Mouse (Mus musculus) regulatory T cell (primary cell): Measurements from ENCODE around the gene Sesn1.
"Not testable (repeated sequence)": the region's sequence is repeated elsewhere in the genome, so short reads cannot be mapped to it uniquely, and the experiment has no call there.

Source experiments
- in situ Hi-C: fragments of 300-600 bp; cut with MboI, MseI; formaldehyde crosslinking; loops from one replicate; pipeline ENCODE4 v1.15.1; 2025; ENCODE audit warnings: high pct_unique_total_duplicates

Sesn1 gene

DNA sequence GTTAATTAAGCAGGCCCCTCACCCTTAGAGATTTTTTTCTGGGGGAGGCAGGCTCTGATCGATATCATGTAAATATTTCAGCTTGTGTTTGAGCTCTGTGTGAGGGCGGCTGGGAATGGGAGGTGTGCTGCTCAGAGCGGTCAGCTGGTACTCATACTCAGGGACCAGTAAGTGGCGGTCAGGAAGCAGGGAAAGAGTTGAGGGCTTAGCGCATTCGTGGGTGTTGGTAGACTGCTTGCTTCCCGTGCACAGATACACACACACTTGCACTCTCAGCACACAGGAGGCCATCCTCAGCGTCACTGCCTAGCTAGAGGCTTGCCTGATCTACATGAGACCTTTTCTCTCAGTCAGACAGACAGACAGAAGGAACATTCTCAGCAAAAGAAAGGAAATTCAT lies 91.7 kb downstream of the Sesn1 start:
- in situ Hi-C loops = no loop called here

DNA sequence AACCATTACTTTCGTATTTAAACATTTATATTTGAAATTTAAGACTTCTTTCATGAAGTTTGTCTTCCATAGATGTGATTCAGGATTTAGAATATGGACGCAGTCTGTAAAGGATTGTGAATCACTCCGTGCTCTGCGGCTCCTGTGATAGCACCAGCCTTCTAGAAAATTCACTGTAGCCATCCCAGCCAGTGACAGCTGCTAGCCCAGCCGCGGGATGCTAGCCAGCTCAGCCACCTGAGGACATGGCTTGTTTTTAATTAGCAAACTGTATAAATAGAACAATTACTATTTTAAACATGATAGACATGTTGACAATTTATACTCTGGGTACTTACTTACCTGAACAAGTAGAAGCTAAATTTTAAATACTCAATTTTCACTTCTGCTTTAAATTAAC lies 92.1 kb downstream of the Sesn1 start:
- in situ Hi-C loops = no loop called here

DNA sequence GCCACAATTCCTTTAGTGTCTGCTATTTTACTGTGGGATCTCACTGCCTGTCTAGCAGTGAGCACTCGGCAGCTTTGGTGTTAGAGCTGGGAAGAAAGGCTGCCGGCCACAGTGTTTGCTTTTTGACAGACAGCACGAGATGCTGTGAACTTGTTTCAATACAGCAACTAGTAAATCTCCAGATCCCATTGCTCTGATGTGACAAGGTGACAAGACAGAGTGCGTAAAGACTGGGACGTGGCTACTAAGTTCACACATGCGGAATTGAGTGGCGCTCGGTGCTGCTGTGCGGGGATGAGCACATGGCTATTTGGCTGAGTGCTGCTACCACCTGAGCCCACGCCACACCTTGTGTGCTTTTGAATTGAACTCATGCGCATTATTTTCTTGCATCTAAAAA lies 97.7 kb downstream of the Sesn1 start:
- in situ Hi-C loops = no loop called here

DNA sequence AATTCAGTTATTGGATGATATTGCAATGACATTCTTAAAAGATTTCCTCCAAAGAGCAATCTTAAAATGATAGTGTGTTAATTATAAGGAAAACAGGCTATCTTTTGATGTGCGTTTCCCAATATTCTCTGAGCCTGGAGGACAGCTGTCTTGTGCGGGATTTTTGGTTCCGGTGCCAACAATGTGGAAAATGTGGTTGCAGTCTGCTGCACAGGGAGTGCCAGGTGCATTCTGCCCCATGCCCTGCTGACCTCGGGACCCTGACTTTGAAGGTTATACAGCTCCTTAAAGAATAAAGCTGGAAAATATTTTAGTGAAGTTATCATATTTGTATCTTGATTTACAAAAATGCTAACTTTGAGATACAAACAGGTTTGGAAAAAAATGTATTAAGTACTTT lies 98.2 kb downstream of the Sesn1 start:
- in situ Hi-C loops = no loop called here

DNA sequence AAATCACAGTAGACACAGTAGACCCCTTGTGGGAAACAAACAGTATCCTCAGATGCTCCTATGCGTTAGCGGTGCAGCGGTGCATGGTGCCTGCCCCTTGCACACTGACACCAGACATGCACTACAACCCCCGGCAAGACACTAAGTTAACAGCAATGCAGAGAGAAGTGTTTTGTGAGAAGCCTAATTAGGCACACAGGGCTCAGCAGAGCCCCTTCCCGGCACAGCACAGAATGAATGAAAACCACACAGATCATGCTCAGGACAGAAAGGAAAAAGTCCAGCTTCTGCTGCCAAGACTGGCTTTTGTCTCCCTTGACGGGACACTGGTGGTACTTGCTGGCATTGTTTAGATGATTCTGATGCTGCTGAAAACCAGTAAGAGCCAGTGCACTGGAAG lies 99.2 kb downstream of the Sesn1 start:
- in situ Hi-C loops = no loop called here

DNA sequence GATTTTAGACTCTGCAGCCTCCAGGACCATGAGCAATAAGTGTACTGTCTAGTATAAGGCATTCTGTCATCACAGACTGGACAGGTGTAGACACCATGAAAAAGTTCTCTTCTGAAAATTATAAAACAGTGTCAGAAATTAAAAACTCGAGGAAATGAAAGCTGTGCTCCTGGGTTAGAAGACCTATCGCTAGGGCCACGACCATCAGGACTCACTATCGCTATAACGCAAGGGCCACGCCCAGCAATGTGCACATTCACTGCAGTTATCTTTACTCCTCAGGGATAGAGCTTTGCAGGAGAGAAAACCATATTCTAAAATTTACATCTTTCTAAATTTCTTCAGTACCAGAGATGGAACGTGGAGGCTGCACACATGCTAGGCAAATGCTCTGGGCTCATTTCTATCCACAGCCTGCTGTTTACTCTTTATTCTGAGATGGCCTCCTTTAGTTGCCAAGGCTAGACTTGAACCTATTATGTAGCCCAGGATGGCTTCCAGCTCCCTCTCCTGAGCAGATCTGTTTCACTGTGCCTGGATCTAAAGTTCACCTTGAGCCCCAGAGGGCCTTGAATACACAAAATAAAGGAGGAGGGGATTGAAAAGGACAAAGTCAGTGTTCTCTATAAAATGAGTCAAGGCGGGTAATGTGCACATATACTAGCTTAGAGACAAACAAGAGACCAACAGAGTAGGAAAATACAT lies 102.7 kb downstream of the Sesn1 start:
- in situ Hi-C loops = no loop called here

DNA sequence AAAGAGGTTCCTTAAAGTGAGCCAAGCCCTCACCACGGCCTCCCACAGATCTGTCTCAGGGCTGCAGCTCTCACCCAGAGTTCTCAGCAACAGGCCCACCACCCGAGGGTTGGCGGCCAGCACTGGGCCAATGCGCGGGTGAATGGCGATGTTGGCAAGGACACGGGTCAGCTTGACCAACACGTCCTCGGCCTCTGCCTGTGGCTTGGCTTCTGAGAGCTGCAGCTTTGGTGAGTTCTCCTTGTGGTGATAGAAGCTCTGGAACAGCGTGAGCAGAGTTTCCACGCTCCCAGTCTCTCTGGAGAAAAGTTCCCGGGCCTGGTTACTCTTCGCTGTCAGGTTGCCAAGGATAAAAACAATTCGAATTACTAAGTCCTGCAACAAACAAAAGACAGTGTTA lies 117.0 kb downstream of the Sesn1 start:
- in situ Hi-C loops = no loop called here

DNA sequence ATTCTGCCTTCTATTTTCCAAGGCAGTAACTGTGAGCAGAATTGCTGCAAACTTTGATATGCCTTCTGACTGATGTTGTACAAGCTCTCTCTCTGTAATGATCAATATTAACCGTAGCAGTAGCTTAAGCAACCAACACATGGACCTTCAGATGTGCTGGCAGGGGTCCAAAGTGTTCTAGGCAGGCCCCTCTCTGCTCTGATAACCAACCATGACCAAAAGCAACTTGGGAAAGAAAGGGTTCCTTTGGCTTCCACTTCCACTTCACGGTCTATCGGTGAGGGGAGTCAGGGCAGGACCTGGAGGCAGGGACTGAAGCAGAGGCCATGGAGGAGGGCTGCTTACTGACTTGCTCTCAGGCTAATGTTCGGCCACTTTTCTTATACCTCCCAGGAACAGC lies 121.2 kb downstream of the Sesn1 start:
- in situ Hi-C loops = loop anchor here (5.0 kb wide), 1 partner anchor 94 kb away; no protein-coding TSS in a partner anchor

DNA sequence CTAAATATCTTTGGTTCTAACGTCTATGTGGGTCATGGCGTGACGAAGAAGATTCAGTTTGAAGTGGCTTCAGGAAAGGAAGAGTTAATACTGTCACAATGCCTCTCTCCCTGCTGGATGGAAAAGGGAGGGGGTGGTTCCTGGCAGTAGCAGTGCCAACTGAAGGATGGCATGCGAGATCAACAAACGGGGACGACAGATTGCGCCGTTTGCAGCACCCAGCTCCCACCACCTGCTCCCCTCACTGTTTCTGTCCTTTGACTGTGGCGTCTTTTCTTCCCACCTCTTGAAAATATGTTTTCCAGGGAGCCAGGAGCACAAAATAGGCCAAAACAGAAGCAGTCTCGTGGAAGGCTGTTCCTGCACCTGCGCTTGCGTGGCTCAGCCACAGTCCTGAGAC lies 122.2 kb downstream of the Sesn1 start:
- in situ Hi-C loops = loop anchor here (5.0 kb wide), 1 partner anchor 95 kb away; no protein-coding TSS in a partner anchor

DNA sequence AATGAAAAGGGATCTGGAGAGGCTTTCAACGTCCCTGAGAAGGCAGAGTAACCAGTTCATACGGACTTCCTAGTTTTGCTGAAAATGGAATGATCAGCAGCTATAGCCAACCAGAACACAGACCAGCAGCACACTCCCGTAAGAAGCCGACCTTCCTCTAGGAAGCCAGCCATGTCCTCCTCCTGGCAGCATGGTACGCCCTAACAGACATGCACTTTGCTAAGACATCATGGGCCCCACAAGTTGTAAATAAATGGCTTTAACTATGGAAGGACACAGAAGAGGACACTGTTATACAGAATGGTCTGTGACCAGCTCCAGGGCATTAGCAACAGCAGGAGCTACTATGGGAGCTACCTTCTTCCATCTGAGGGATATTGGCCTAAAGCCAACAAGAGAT lies 123.2 kb downstream of the Sesn1 start:
- in situ Hi-C loops = loop anchor here (5.0 kb wide), 1 partner anchor 96 kb away; no protein-coding TSS in a partner anchor

DNA sequence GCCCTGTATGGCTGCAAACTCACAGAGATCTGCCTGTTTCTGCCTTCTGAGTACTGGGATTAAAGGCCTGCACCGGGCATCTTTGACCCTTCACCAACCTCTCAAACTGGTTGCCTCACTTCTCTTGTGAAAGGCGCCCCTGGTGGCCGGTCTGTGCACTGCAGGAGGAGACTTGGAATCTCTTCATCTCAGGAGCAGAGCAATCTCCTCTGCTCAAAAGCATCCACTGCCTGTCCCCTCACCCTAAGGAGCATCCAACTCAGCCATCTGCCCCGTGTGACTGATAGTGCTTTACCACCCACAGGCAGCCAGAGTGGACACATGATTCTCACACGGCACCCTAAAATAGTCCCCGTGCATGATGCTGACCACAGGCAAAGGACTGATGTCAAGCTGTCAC lies 123.8 kb downstream of the Sesn1 start:
- in situ Hi-C loops = loop anchor here (5.0 kb wide), 1 partner anchor 96 kb away; no protein-coding TSS in a partner anchor

DNA sequence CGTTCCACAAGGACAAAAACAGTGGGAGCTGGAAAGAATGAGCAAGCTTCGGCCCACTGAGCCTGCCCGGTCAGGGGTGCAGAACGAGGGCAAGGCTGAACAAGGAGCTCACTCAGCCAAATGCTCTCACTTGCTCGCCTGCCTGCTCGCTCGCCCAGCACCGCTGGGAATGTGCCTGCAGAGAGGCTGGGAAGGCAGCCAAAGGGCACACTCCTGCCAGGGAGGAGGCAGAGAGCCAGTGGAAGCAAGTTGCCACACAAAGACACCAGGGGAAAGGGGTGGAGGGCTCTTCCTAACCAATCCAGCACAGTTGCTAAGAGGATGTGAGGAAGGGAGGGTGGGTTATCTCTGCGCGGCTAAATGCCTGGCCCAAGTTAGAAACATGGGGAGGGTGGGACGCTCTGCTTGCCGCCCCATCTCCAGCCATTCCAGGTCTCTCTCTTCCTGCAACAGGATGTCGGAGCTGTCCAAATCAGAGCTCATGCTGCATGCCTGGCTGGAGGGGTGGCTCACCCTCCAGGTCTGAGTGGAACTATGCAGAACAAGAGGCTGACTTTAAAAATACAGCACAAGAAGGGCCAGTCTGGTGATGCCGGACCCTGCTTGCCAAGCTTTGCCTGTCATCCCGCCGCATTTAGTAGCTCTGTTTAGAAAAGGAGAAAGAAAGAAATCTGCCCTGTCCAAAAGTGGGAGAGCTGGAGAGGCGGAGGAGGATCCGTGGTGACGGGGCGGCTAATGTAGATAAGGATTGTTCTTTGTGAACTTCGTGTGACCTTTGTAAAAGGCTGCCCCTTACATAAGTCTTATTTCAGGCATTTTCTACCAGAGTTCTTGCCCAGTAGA lies 125.1 kb downstream of the Sesn1 start:
- in situ Hi-C loops = loop anchor here (5.0 kb wide), 1 partner anchor 98 kb away; no protein-coding TSS in a partner anchor

DNA sequence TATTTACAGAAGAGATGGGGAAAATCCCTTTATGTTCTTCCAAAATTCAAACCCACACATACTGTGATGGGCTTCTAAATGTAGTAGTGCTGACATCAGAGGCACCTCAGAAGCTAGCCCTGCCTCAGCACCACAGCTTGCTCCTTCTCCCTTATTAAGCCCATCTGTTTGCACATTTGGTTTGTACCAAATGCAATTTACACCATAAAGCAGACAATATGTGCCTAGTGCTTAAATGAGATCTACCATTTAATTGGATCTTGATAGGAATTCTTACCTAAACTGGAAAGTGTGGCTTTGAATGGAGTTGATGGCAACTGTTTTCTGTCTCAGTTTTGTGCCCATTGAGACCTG lies 125.7 kb downstream of the Sesn1 start:
- in situ Hi-C loops = no loop called here

DNA sequence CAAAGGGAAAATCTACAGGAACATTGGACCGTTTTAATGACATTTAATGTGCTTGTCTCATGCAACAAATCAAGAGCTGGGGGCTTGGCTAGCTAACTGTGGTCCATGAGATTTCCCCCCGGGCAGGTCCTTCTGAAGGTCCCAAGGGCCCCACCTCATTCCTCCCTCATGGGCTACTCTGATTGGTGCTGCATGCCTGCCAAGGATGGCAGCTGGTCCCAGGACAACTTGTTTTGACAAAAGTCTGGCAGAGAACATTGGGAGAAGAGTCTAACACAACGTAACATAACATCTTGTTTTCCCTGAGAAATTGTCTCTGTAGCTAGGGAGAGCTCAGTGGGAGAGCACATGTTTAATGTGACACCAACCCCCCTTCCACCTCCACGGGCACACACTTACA lies 126.4 kb downstream of the Sesn1 start:
- in situ Hi-C loops = no loop called here

DNA sequence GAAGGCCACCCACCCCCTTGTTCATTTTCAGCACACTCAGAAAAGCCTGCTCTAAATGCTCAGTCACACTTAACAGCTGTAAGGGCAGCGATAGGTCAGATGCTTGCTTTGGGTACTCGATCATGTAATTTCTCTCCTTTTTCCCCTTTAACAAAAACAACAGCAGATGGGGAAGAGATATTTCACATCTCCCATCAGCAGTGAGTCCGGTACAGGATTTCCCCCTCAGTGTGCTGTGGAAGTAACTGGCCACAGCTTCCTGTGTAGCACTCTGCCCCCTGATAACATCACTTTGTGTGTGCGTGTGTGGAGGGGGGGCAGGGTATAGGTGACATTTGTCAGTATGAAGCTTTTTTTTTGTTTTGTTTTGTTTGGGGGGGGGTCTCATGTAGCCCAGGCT lies 127.4 kb downstream of the Sesn1 start:
- in situ Hi-C loops = no loop called here

DNA sequence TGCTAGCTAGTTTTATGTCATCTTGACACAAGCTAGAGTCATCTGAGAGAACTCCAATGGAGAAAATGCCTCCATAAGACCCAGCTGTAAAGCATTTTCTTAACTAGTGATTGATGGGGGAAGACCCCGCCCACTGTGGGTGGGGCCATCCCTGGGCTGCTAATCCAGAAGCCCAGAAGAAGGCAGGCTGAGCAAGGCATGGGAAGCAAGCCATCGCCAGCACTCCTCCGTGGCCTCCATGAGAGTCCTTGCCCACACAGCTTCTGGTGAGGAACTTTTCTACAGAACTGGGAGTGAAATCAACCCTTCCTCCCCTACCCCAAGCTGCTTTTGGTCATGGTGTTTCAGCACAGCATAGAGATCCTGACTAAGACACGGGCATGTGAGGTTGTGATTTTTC lies 129.4 kb downstream of the Sesn1 start:
- in situ Hi-C loops = no loop called here

DNA sequence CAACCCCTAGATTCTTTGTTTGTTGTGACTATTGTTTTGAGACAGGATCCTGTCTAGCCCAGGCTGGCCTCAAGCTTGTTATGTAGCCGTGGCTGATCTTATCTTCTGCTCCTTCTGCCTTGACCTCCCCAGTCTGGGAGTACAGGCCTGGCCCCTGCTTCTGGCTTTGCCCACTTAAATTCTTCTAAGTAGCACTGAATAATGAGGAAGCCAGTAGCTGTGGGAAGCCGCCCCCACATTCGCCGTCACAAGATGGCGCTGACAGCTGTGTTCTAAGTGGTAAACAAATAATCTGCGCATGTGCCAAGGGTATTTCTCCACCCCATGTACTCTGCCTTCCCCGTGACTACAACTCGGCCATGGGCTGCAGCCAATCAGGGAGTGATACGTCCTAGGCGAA lies 142.6 kb downstream of the Sesn1 start:
- in situ Hi-C loops = not testable (repeated sequence)

DNA sequence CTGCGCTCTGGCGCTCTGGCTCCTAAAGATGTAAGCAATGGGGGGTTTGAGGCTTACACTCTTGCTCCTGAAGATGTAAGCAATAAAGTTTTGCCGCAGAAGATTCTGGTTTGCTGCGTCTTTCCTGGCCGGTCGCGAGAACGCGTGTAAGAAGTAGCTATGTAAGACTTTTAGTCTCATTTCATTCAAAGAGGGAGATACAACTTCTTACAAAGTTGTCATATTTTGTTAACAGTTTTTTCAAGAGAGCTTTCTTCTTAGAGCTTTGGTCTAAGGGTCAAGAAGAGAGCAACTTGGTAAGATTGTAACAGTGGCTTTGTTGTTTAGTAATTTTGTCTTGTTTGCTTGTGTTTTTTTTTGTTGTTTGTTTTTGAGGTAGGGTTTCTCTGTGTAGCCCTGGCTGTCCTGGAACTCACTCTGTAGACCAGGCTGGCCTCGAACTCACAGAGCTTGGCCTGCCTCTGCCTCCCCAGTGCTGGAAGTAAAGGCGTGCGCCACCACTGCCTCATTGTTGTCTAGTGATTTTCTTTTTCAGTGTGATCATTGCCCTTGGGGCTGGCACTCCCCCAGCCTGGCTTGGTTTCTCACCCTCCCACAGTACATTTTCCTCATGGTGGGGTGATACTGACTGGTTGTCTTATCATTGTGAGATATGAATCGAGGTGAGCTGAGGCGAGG lies 143.3 kb downstream of the Sesn1 start:
- in situ Hi-C loops = no loop called here

DNA sequence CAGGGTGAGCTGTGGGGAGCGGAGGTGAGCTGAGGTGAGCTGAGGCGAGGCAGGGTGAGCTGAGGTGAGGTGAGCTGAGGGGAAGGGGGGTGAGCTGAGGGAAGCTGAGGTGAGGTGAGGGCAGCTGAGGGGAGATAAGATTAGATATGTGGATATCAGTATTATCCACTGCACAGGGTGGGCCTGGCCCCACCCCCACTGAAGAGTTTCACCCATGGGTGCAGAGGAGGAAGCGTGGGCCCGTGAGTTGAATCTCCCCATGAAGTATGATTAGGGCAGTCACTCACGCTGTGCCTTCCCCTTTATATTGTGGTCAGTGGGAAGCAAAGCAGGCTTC lies 143.8 kb downstream of the Sesn1 start:
- in situ Hi-C loops = no loop called here

DNA sequence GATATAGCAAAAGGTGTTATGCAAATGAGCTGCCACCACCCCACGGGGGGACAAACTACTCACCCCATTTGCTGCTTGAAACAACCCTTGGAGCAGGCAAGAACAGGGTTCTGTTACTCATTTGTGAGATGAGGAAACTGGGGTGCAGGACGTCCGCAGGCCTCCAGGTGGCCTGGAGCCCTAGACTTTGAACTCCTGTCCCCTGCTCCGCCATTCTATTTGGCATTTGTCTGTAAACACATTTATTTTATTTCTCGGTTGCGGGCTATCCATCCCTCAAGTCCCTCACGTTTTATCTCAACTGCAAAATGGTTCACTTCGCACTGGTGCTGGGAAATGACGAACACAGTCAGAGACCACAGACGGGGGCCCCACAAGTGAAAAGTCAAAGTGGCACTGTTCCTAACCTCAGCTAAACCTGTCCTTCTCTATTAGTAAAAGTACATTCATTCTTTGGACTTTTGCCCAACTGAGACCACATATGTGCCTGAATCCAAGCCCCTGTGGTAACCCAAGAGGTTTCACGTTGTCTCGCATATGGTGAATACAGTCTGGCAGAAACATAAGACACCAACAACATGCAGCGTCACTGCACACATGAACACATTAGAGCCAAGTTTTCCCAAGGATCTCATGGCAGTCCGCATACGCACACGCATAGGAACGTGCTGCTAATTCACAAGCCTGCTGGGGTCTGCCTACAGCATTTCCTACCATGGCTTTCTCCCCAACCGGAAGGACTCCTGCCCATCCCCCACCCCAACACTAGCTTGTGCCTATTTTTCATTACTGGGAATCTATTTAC lies 147.9 kb downstream of the Sesn1 start:
- in situ Hi-C loops = no loop called here
